Mouse (Mus musculus) midbrain, embryonic 10.5 days (tissue): Measurements from ENCODE around the gene Arhgap23. TPM values are rescaled to one million over a fixed set of nuclear protein-coding genes. Genes with fewer than 3 reads are reported as not detected.

Source experiments
- DNase-seq: peaks from one replicate; pipeline ENCODE4 v3.0.0-alpha.2; 2017; ENCODE audit warnings: low spot score
- H3K27ac ChIP-seq: fragments of 300-500 bp; sonication (generic); replicated peaks from 2 replicates; pipeline ENCODE4 v1.5.1; 2016; ENCODE audit warnings: mild to moderate bottlenecking
- H3K27me3 ChIP-seq: fragments of 300-500 bp; sonication (generic); 2 replicates; pipeline ENCODE4 v1.6.1; 2016; ENCODE audit warnings: low read depth, mild to moderate bottlenecking; ENCODE audit not compliant: poor library complexity, severe bottlenecking
- H3K36me3 ChIP-seq: fragments of 300-500 bp; sonication (generic); 2 replicates; pipeline ENCODE4 v1.6.1; 2016; ENCODE audit warnings: mild to moderate bottlenecking, moderate library complexity
- H3K4me1 ChIP-seq: fragments of 300-500 bp; sonication (generic); 2 replicates; pipeline ENCODE4 v1.6.1; 2016
- H3K4me3 ChIP-seq: fragments of 300-500 bp; sonication (generic); 2 replicates; pipeline ENCODE4 v1.5.1; 2016; ENCODE audit warnings: mild to moderate bottlenecking, moderate library complexity
- H3K9me3 ChIP-seq: fragments of 300-500 bp; sonication (generic); replicated peaks from 2 replicates; pipeline ENCODE4 v1.6.1; 2016; ENCODE audit warnings: mild to moderate bottlenecking
- WGBS: fragments of 180-500 bp; shearing (Covaris S2); methylation state at CpG from one replicate; pipeline ENCODE4 v1.1.7; 2016; 5-methylcytosine and 5-hydroxymethylcytosine counted together
- polyA plus RNA-seq: library from polyadenylated mRNA; unstranded; fragments of >200 nt; fragmentation: Nextera tagmentation; extraction: Ambion mirVana; gene quantifications from 2 replicates; pipeline ENCODE4 v1.2.1, GENCODE M21; 2016

The Arhgap23 gene
- polyA plus RNA-seq, 1 experiment from 2014 or later, result 1.9 TPM

DNA sequence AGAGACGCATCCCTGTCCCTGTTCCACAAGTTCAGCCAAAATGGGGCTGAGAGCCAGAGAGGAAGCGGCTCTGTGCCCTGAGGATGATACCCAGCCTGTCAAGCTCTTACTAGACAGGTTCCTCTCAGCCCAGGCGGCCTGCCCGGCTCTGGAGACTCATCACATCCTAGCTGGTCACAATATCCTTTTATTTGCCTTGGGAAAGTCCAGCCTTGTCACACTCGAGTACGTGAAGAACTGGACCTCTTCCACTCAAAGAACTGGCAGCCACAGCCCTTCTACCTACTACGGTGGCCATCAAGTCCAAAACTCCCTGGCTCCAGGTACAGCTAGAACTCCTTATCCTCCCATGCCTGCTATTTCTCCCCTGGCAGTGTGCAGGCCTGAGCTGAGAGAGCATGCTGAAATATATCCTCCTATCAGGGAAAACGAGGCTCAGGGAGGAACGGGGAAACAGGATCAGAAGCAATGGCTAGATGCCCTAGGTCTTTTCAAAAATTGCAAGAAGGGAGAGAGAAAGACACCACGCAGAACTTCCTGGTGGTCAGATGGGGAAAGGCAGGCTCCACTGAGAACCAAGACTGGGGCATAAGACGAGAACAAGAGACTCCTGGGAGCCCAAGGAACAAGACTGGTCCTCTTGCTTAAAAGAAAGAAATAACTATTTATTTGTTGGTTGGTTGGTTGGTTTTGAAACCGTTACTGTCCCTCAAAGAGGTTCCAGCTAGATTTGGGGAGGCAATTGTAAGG lies 132.8 kb downstream of the Arhgap23 start:
- no peak for DNase-seq
- peaks cover 100% of the 10 kb centered on the region for H3K27me3 ChIP-seq
- H3K9me3 ChIP-seq, result no peaks in the 10 kb centered on the region
- 63% methylated on average over 12 of the region's 12 CpGs for WGBS
- H3K4me3 ChIP-seq, result 0 out of 2 replicates have a peak overlapping the region, but pooled peaks have one; percentile 14
- peaks cover 94% of the 10 kb centered on the region for H3K4me1 ChIP-seq
- H3K27ac ChIP-seq, result peak overlapping the region; percentile 38; the same call in 1 of the 2 replicates
- H3K36me3 ChIP-seq, result no peaks in the 10 kb centered on the region

DNA sequence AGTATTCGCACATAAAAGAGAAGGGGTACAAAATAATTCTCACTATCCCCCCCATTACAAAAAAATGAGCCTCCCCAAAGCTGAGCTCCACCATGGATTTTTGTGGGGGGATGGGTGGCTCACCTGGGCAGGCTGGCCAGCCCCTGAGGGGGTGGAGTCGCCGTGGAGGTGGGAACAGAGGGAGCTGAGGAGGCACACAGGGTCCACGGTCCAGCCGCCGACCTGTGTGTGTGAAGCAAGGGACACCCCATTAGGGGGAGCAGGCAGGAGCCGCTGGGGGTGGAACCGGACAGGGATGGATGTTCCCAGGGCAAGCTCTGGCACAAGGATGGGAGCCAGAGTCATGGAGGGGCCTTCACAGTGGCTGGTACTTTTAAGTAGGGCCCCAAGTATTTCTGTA lies 133.4 kb downstream of the Arhgap23 start:
- WGBS, result 49% methylated on average over 8 of the region's 8 CpGs
- peaks cover 94% of the 10 kb centered on the region for H3K4me1 ChIP-seq

More for the DNA sequence above, 133.4 kb downstream of the Arhgap23 start:
- peak overlapping the region; percentile 13; the same call in 1 of the 2 replicates for H3K27ac ChIP-seq
- no peak for DNase-seq
- H3K27me3 ChIP-seq, result peaks cover 100% of the 10 kb centered on the region
- no peak overlapping the region for H3K4me3 ChIP-seq
- H3K36me3 ChIP-seq, result no peaks in the 10 kb centered on the region
- no peaks in the 10 kb centered on the region for H3K9me3 ChIP-seq

Other genes starting within 250 kb of the Arhgap23 start
- 82.9 and 95.7 TPM in 2 replicates for gene Kpnb1, start 227.7 kb upstream of the Arhgap23 start, polyA plus RNA-seq
- 108 and 114 TPM in 2 replicates for gene Npepps, start 134.9 kb upstream of the Arhgap23 start, polyA plus RNA-seq
- 61.7 and 69.5 TPM in 2 replicates for gene Mrpl45, start 99.8 kb upstream of the Arhgap23 start, polyA plus RNA-seq
- 0.05 and 0.09 TPM in 2 replicates for gene Gpr179, start 63.5 kb upstream of the Arhgap23 start, polyA plus RNA-seq
- gene Socs7, start 53.0 kb upstream of the Arhgap23 start, polyA plus RNA-seq, result 3.6 and 4.6 TPM in 2 replicates
- gene 4933428G20Rik, start 84.8 kb downstream of the Arhgap23 start, polyA plus RNA-seq, result 0.25 and 0.28 TPM in 2 replicates
- 0.89 and 1.6 TPM in 2 replicates for gene Srcin1, start 160.7 kb downstream of the Arhgap23 start, polyA plus RNA-seq
- 10.4 and 13.3 TPM in 2 replicates for gene Epop, start 214.2 kb downstream of the Arhgap23 start, polyA plus RNA-seq
- 2.1 and 2.6 TPM in 2 replicates for gene Mllt6, start 247.9 kb downstream of the Arhgap23 start, polyA plus RNA-seq